Mouse (Mus musculus): Measurements from ENCODE around the gene Gm9918.
A peak's percentile ranks its signal among the peaks of the same experiment; 100 is the strongest.

Gm9918 gene

GRCm38 (mm10) chr15:102245461-102245881 is 24.9 kb upstream of the Gm9918 start:
- DNase-seq (ENCODE audit: low spot score) = no peak

GRCm38 (mm10) chr15:102245891-102246741 is 24.2 kb upstream of the Gm9918 start:
- peak; percentile 76 for DNase-seq (ENCODE audit: low spot score)

- peak; percentile 90 for DNase-seq (ENCODE audit: low spot score)
Observed at GRCm38 (mm10) chr15:102246866-102247251, 23.5 kb upstream of the Gm9918 start.

- DNase-seq (ENCODE audit: low spot score) = peak; percentile 66
Observed at GRCm38 (mm10) chr15:102247252-102248130, 22.9 kb upstream of the Gm9918 start.

- DNase-seq (ENCODE audit: low spot score) = no peak
Observed at GRCm38 (mm10) chr15:102248131-102248811, 22.1 kb upstream of the Gm9918 start.

GRCm38 (mm10) chr15:102248812-102249191 is 21.6 kb upstream of the Gm9918 start:
- DNase-seq (ENCODE audit: low spot score) = no peak

GRCm38 (mm10) chr15:102249251-102249691 is 21.1 kb upstream of the Gm9918 start:
- DNase-seq (ENCODE audit: low spot score) = no peak

GRCm38 (mm10) chr15:102249967-102250366 is 20.4 kb upstream of the Gm9918 start:
- DNase-seq (ENCODE audit: low spot score) = no peak

GRCm38 (mm10) chr15:102250521-102250920 is 19.8 kb upstream of the Gm9918 start:
- no peak for DNase-seq (ENCODE audit: low spot score)

- DNase-seq (ENCODE audit: low spot score) = no peak
Observed at GRCm38 (mm10) chr15:102255547-102256255, 14.7 kb upstream of the Gm9918 start.

- DNase-seq (ENCODE audit: low spot score) = no peak
Observed at GRCm38 (mm10) chr15:102256431-102257201, 13.7 kb upstream of the Gm9918 start.

GRCm38 (mm10) chr15:102257202-102258075 is 12.9 kb upstream of the Gm9918 start, which contains the start of gene Rarg:
Gene Rarg (minus strand): TSS chr15:102257517.
- no peak for DNase-seq (ENCODE audit: low spot score)

- no peak for DNase-seq (ENCODE audit: low spot score)
Observed at GRCm38 (mm10) chr15:102258076-102258470, 12.3 kb upstream of the Gm9918 start.

- DNase-seq (ENCODE audit: low spot score) = no peak
Observed at GRCm38 (mm10) chr15:102258581-102259253, 11.6 kb upstream of the Gm9918 start.

GRCm38 (mm10) chr15:102262582-102262981 is 7.8 kb upstream of the Gm9918 start:
- DNase-seq (ENCODE audit: low spot score) = peak; percentile 82

GRCm38 (mm10) chr15:102263037-102263436 is 7.3 kb upstream of the Gm9918 start:
- no peak for DNase-seq (ENCODE audit: low spot score)

GRCm38 (mm10) chr15:102265548-102265947 is 4.8 kb upstream of the Gm9918 start:
- DNase-seq (ENCODE audit: low spot score) = no peak

- no peak for DNase-seq (ENCODE audit: low spot score)
Observed at GRCm38 (mm10) chr15:102271441-102271840, 1.1 kb downstream of the Gm9918 start.

Data from testis, postnatal 14 days (tissue).